Mouse (Mus musculus): ENCODE data around the gene Stim1. TPM values are rescaled to one million over a fixed set of nuclear protein-coding genes. Genes with fewer than 3 reads are reported as not detected.

The Stim1 gene
- polyA plus RNA-seq, 1 experiment from 2014 or later, result 36.4 TPM

DNA sequence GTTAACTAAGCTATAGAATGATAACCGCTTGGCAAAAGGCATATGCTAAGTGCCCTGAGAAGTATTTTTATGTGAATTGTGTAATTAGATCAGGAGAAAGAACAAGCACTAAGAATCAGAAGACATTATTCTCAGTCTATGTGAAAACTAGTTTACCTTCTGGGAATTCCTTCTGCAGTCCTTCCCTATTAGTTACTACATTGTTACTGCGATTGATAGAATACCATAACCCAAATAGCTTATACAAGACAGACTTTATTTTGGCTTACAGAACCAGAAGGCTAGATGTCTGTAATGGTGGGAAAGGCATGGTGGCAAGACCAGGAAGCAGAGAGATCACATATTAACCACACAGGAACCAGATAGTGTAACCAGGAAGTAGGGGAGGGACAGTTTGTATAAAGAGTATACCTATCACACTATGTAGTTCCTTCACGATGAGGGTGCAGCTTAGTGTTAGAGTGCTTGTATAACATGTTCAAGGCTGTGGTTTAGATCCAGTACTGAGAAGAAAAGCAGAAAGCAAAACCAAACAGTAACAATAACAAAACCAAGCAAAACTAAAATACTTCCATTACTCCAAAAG, 50.1 kb downstream of the Stim1 start:
- WGBS, result 85% methylated on average over 3 of the region's 3 CpGs
- Histone ChIP-seq H3K9ac (ENCODE audit: low read depth, low read length) (no peak overlapping the region), H3K9me3 (ENCODE audit: control insufficient read depth, low read length) (no peaks in the 10 kb centered on the region)

DNA sequence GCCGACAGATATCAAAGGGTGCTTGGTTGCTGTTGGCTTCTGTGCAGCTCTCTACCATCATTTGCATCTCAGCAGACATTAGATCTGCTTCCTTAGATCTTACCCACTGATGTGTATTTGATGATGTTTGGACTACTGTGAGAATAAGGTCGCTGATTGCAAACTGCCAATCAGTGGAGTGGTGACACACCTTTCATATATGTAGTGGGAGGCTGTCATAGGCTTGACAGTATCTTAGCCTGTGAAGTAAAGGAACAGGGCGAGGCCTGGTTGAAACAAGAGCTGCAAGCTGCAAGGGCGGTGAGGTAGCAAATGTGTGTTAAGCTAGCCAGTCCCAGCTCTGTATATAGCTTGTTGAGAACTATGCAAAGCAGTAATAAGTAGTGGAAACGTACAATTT, 54.5 kb downstream of the Stim1 start:
- no peak overlapping the region for H3K4me3 ChIP-seq (ENCODE audit: low read depth, low read length)
- DNase-seq (ENCODE audit: low spot score) (no peak), ATAC-seq (ENCODE audit: low read depth) (no peak)
- no peaks in the 10 kb centered on the region for H3K27me3 ChIP-seq (replicated peaks; ENCODE audit: control insufficient read depth, insufficient read depth, low read length)
- H3K9me3 ChIP-seq (ENCODE audit: control insufficient read depth, low read length), result no peaks in the 10 kb centered on the region
- H3K4me1 ChIP-seq (ENCODE audit: control insufficient read depth, insufficient read depth, low read length), result no peaks in the 10 kb centered on the region
- no peak overlapping the region for H3K9ac ChIP-seq (ENCODE audit: low read depth, low read length)
- no peak overlapping the region for H3K27ac ChIP-seq (replicated peaks; ENCODE audit: low read depth, low read length)
- WGBS, result 80% methylated on average over 5 of the region's 5 CpGs
- H3K36me3 ChIP-seq (ENCODE audit: control insufficient read depth, insufficient read depth, low read length), result no peaks in the 10 kb centered on the region
- H3K4me2 ChIP-seq (ENCODE audit: low read depth, low read length), result no peak overlapping the region

More for the DNA sequence above, 50.1 kb downstream of the Stim1 start:
- no peak overlapping the region for H3K4me2 ChIP-seq (ENCODE audit: low read depth, low read length)
- H3K36me3 ChIP-seq (ENCODE audit: control insufficient read depth, insufficient read depth, low read length), result no peaks in the 10 kb centered on the region
- no peaks in the 10 kb centered on the region for H3K27me3 ChIP-seq (replicated peaks; ENCODE audit: control insufficient read depth, insufficient read depth, low read length)
- no peak for DNase-seq (ENCODE audit: low spot score)
- H3K4me1 ChIP-seq (ENCODE audit: control insufficient read depth, insufficient read depth, low read length), result no peaks in the 10 kb centered on the region
- no peak overlapping the region for H3K27ac ChIP-seq (replicated peaks; ENCODE audit: low read depth, low read length)
- no peak for ATAC-seq (ENCODE audit: low read depth)
- H3K4me3 ChIP-seq (ENCODE audit: low read depth, low read length), result no peak overlapping the region

DNA sequence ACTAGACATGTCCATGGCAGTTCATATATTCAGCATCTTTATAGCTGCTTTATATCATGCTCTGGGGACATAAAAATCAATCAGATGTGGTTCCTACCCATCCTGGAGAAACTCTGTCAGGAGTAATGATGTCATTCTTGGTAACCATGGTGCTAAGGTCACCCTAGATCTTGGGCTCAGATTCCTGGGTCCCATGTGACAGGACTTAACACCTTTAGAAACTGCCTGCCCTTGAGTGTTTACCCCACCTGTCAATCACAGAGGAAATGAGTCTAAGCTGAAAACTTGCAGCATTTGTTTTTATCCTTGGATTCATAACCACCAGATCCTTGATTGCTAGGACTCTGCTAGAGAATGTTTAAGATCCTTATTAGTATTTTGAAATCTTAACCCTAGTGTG, 58.7 kb downstream of the Stim1 start:
- DNase-seq (ENCODE audit: low spot score) (no peak), ATAC-seq (ENCODE audit: low read depth) (no peak)
- Histone ChIP-seq H3K27me3 (replicated peaks; ENCODE audit: control insufficient read depth, insufficient read depth, low read length) (no peaks in the 10 kb centered on the region), H3K9ac (ENCODE audit: low read depth, low read length) (no peak overlapping the region), H3K9me3 (ENCODE audit: control insufficient read depth, low read length) (no peaks in the 10 kb centered on the region), H3K4me1 (ENCODE audit: control insufficient read depth, insufficient read depth, low read length) (no peaks in the 10 kb centered on the region), H3K36me3 (ENCODE audit: control insufficient read depth, insufficient read depth, low read length) (no peaks in the 10 kb centered on the region), H3K27ac (replicated peaks; ENCODE audit: low read depth, low read length) (no peak overlapping the region), H3K4me3 (ENCODE audit: low read depth, low read length) (no peak overlapping the region), H3K4me2 (ENCODE audit: low read depth, low read length) (no peak overlapping the region)

DNA sequence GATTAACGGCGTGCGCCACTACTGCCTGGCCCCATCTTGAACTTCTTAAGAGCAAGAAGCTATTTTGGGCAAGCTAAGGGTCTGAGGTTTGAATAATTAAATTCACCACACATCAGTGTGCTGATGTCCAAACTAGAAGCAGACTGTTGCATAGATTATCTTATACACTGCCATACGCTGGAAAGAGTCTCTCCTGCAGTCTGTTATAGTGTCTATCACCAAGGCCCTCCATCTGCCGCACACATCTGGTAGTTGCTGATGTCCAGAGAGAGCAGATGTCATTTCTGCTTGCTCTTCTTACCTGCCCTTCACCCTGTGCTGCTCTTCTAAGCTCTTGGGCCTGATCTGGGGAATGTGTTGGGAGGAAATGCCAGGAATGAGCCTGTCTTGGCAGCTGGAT, 62.7 kb downstream of the Stim1 start:
- Histone ChIP-seq H3K27me3 (replicated peaks; ENCODE audit: control insufficient read depth, insufficient read depth, low read length) (no peaks in the 10 kb centered on the region), H3K9me3 (ENCODE audit: control insufficient read depth, low read length) (no peaks in the 10 kb centered on the region), H3K27ac (replicated peaks; ENCODE audit: low read depth, low read length) (no peak overlapping the region), H3K4me3 (ENCODE audit: low read depth, low read length) (no peak overlapping the region), H3K4me1 (ENCODE audit: control insufficient read depth, insufficient read depth, low read length) (no peaks in the 10 kb centered on the region), H3K36me3 (ENCODE audit: control insufficient read depth, insufficient read depth, low read length) (no peaks in the 10 kb centered on the region), H3K9ac (ENCODE audit: low read depth, low read length) (no peak overlapping the region), H3K4me2 (ENCODE audit: low read depth, low read length) (no peak overlapping the region)
- ATAC-seq (ENCODE audit: low read depth), result no peak
- 89% methylated on average over 5 of the region's 5 CpGs for WGBS
- no peak for DNase-seq (ENCODE audit: low spot score)

DNA sequence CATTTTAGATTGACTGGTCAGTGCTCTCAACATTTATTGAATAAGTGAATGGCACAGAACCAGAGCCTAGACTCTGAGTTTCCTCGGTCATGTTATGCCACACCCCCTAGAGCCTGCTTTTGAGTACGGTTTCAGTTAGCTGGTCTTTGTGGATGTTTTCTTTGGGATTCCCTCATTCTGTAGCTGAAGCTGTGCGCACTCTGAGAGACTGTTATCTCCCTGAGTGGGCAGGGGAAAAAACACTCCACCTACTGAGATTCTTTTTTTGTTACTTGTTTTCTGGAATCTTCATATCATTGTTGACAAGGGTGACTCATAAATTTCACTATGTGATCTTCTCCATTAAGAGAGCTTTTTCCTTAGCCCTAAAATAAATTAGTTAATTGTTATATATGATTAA, 63.9 kb downstream of the Stim1 start:
- ATAC-seq (ENCODE audit: low read depth) (no peak), DNase-seq (ENCODE audit: low spot score) (no peak)
- Histone ChIP-seq H3K4me2 (ENCODE audit: low read depth, low read length) (no peak overlapping the region), H3K9ac (ENCODE audit: low read depth, low read length) (no peak overlapping the region), H3K4me1 (ENCODE audit: control insufficient read depth, insufficient read depth, low read length) (no peaks in the 10 kb centered on the region), H3K27ac (replicated peaks; ENCODE audit: low read depth, low read length) (no peak overlapping the region), H3K27me3 (replicated peaks; ENCODE audit: control insufficient read depth, insufficient read depth, low read length) (no peaks in the 10 kb centered on the region), H3K4me3 (ENCODE audit: low read depth, low read length) (no peak overlapping the region), H3K36me3 (ENCODE audit: control insufficient read depth, insufficient read depth, low read length) (no peaks in the 10 kb centered on the region), H3K9me3 (ENCODE audit: control insufficient read depth, low read length) (no peaks in the 10 kb centered on the region)
- WGBS, result 40% methylated on average over 3 of the region's 3 CpGs

DNA sequence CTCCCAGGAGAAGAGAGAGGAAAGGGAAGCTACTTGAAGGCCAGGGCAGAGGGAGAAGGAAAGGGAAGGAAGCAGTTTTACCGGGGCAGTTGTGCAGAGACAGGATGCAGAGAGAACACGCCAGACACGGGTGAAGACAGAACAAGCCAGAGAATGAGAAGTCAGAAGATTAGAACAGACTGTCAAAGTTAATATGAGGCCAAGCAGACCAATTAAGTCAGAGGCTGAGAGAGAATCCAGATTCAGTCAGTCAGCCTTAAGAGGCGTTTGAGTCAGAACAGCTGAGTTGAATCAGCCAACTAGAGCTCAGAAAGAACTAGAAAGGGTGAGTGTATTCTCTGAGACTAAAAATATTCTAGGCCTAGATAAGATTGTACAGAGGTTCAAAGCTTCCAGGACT, 66.1 kb downstream of the Stim1 start:
- ATAC-seq (ENCODE audit: low read depth) (no peak), DNase-seq (ENCODE audit: low spot score) (peak; percentile 27)
- no peak overlapping the region for H3K9ac ChIP-seq (ENCODE audit: low read depth, low read length)
- no peaks in the 10 kb centered on the region for H3K9me3 ChIP-seq (ENCODE audit: control insufficient read depth, low read length)
- H3K4me2 ChIP-seq (ENCODE audit: low read depth, low read length), result no peak overlapping the region
- no peaks in the 10 kb centered on the region for H3K36me3 ChIP-seq (ENCODE audit: control insufficient read depth, insufficient read depth, low read length)
- no peak overlapping the region for H3K4me3 ChIP-seq (ENCODE audit: low read depth, low read length)
- WGBS, result 50% methylated on average over 4 of the region's 4 CpGs
- no peaks in the 10 kb centered on the region for H3K27me3 ChIP-seq (replicated peaks; ENCODE audit: control insufficient read depth, insufficient read depth, low read length)
- no peak overlapping the region for H3K27ac ChIP-seq (replicated peaks; ENCODE audit: low read depth, low read length)
- no peaks in the 10 kb centered on the region for H3K4me1 ChIP-seq (ENCODE audit: control insufficient read depth, insufficient read depth, low read length)

DNA sequence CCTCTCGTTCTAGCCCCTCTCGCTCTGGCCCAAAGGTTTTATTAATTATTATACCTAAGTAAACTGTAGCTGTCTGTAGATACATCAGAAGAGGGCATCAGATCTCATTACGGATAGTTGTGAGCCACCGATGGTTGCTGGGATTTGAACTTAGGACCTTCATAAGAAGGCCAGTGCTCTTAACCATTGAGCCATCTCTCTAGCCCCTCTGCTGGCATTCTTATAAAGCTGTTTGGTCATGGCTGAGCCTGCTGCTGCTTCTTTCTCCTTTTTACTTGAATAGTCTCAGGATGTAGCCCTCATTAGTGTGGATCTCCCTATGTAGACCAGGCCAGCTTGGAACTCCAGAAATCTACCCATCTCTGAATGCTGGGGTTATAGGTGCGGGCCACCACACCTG, 69.7 kb downstream of the Stim1 start:
- Histone ChIP-seq H3K27me3 (replicated peaks; ENCODE audit: control insufficient read depth, insufficient read depth, low read length) (no peaks in the 10 kb centered on the region), H3K4me2 (ENCODE audit: low read depth, low read length) (no peak overlapping the region), H3K36me3 (ENCODE audit: control insufficient read depth, insufficient read depth, low read length) (no peaks in the 10 kb centered on the region), H3K27ac (replicated peaks; ENCODE audit: low read depth, low read length) (no peak overlapping the region), H3K4me3 (ENCODE audit: low read depth, low read length) (no peak overlapping the region), H3K9ac (ENCODE audit: low read depth, low read length) (no peak overlapping the region), H3K9me3 (ENCODE audit: control insufficient read depth, low read length) (no peaks in the 10 kb centered on the region), H3K4me1 (ENCODE audit: control insufficient read depth, insufficient read depth, low read length) (no peaks in the 10 kb centered on the region)
- ATAC-seq (ENCODE audit: low read depth), result no peak
- 96% methylated on average over 5 of the region's 5 CpGs for WGBS
- no peak for DNase-seq (ENCODE audit: low spot score)

DNA sequence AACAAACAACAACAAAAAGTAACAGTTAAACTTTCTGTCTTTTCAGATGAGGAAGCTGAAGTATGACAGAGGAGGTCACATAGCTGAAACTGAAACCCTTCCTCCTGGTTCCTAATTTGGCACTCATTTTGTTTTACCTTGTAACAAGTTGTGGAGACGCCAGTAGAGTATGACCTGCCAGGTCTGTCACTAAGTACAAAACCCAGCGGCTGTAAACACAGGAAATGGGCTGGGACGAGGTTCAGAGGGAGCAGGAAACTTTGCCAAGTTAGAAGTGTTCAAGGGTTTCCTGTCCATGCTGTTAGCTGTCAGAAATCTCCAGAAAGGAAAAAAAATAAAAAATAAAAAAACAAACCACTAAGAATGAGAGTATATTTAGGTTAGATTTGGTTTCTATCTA, 70.3 kb downstream of the Stim1 start:
- Histone ChIP-seq H3K4me2 (ENCODE audit: low read depth, low read length) (no peak overlapping the region), H3K4me1 (ENCODE audit: control insufficient read depth, insufficient read depth, low read length) (no peaks in the 10 kb centered on the region), H3K27ac (replicated peaks; ENCODE audit: low read depth, low read length) (no peak overlapping the region), H3K9ac (ENCODE audit: low read depth, low read length) (no peak overlapping the region), H3K36me3 (ENCODE audit: control insufficient read depth, insufficient read depth, low read length) (no peaks in the 10 kb centered on the region), H3K27me3 (replicated peaks; ENCODE audit: control insufficient read depth, insufficient read depth, low read length) (no peaks in the 10 kb centered on the region), H3K9me3 (ENCODE audit: control insufficient read depth, low read length) (no peaks in the 10 kb centered on the region), H3K4me3 (ENCODE audit: low read depth, low read length) (no peak overlapping the region)
- 22% methylated on average over 3 of the region's 3 CpGs for WGBS
- no peak for ATAC-seq (ENCODE audit: low read depth)
- peak; percentile 69 for DNase-seq (ENCODE audit: low spot score)

DNA sequence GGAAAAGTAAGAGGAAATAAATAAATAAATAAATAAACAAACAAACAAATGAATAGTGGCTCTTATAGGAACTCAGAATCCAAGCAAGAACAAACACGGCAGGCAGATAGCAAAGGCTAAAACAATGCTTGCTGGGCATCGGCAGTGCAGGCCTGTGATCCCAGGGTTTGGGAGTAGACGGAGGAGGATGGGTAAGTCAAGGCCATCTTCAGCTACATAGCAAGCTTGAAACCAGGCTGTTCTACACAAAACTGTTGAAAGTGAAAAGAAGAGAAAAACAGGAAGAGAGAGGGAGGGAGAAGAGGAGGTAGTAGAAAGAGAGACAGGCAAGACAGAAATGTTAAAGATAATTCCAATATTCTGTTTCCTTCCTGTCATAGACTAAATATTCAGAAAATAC, 71.3 kb downstream of the Stim1 start:
- H3K4me1 ChIP-seq (ENCODE audit: control insufficient read depth, insufficient read depth, low read length), result no peaks in the 10 kb centered on the region
- H3K4me3 ChIP-seq (ENCODE audit: low read depth, low read length), result no peak overlapping the region
- H3K4me2 ChIP-seq (ENCODE audit: low read depth, low read length), result no peak overlapping the region
- DNase-seq (ENCODE audit: low spot score), result no peak
- no peak overlapping the region for H3K27ac ChIP-seq (replicated peaks; ENCODE audit: low read depth, low read length)
- no peaks in the 10 kb centered on the region for H3K9me3 ChIP-seq (ENCODE audit: control insufficient read depth, low read length)
- H3K9ac ChIP-seq (ENCODE audit: low read depth, low read length), result no peak overlapping the region
- H3K27me3 ChIP-seq (replicated peaks; ENCODE audit: control insufficient read depth, insufficient read depth, low read length), result no peaks in the 10 kb centered on the region
- no peak for ATAC-seq (ENCODE audit: low read depth)
- H3K36me3 ChIP-seq (ENCODE audit: control insufficient read depth, insufficient read depth, low read length), result no peaks in the 10 kb centered on the region
- WGBS, result 90% methylated on average over 3 of the region's 3 CpGs
